Mouse (Mus musculus): ENCODE measurements around the gene Trim68. TPM values are rescaled to one million over a fixed set of nuclear protein-coding genes. Genes with fewer than 3 reads are reported as not detected.

The Trim68 gene
- 6.1 TPM for polyA plus RNA-seq (2015; fragmentation: Illumina TruSeq; extraction: RNeasy Lipid Tissue Mini Kit (QIAGEN cat#74804); ENCODE audit: low read depth, low replicate concordance)

GRCm38 (mm10) chr7:102686944-102687501 lies at the start of gene Trim68:
Trim68 (minus strand) TSS chr7:102687327.

GRCm38 (mm10) chr7:102727391-102727790 lies 40.3 kb upstream of the Trim68 start, which contains the start of gene Olfr559:
Olfr559 (minus strand) TSS chr7:102727491.

GRCm38 (mm10) chr7:102718970-102719369 lies 31.8 kb upstream of the Trim68 start, which contains the start of gene Olfr33:
Olfr33 (minus strand) TSS chr7:102719070.

GRCm38 (mm10) chr7:102701915-102702314 lies 14.8 kb upstream of the Trim68 start, which contains the start of gene Olfr558:
Olfr558 (plus strand) TSS chr7:102702215.

GRCm38 (mm10) chr7:102695358-102696125 lies 8.4 kb upstream of the Trim68 start, which contains the start of gene Olfr557:
Olfr557 (plus strand) TSS chr7:102695910.

GRCm38 (mm10) chr7:102664599-102664998 lies 22.5 kb downstream of the Trim68 start, which contains the start of gene Olfr556:
Olfr556 (plus strand) TSS chr7:102664899.

GRCm38 (mm10) chr7:102658523-102658922 lies 28.6 kb downstream of the Trim68 start, which contains the start of gene Olfr555:
Olfr555 (plus strand) TSS chr7:102658823.

GRCm38 (mm10) chr7:102638132-102638531 lies 49.0 kb downstream of the Trim68 start, which contains the start of gene Olfr554:
Olfr554 (plus strand) TSS chr7:102638432.

Other genes with a start within 250 kb of the Trim68 start
- gene Rrm1, start 245.6 kb downstream of the Trim68 start, polyA plus RNA-seq (2015; fragmentation: Illumina TruSeq; extraction: RNeasy Lipid Tissue Mini Kit (QIAGEN cat#74804); ENCODE audit: low read depth, low replicate concordance): 15.0 TPM
- not detected for gene Olfr543, start 205.6 kb downstream of the Trim68 start, polyA plus RNA-seq (2015; fragmentation: Illumina TruSeq; extraction: RNeasy Lipid Tissue Mini Kit (QIAGEN cat#74804); ENCODE audit: low read depth, low replicate concordance)
- gene Olfr544, start 199.0 kb downstream of the Trim68 start, polyA plus RNA-seq (2015; fragmentation: Illumina TruSeq; extraction: RNeasy Lipid Tissue Mini Kit (QIAGEN cat#74804); ENCODE audit: low read depth, low replicate concordance): not detected
- not detected for gene Olfr545, start 187.8 kb downstream of the Trim68 start, polyA plus RNA-seq (2015; fragmentation: Illumina TruSeq; extraction: RNeasy Lipid Tissue Mini Kit (QIAGEN cat#74804); ENCODE audit: low read depth, low replicate concordance)
- gene Olfr547, start 152.6 kb downstream of the Trim68 start, polyA plus RNA-seq (2015; fragmentation: Illumina TruSeq; extraction: RNeasy Lipid Tissue Mini Kit (QIAGEN cat#74804); ENCODE audit: low read depth, low replicate concordance): not detected
- not detected for gene Olfr548-ps1, start 146.4 kb downstream of the Trim68 start, polyA plus RNA-seq (2015; fragmentation: Illumina TruSeq; extraction: RNeasy Lipid Tissue Mini Kit (QIAGEN cat#74804); ENCODE audit: low read depth, low replicate concordance)
- not detected for gene Olfr549, start 137.5 kb downstream of the Trim68 start, polyA plus RNA-seq (2015; fragmentation: Illumina TruSeq; extraction: RNeasy Lipid Tissue Mini Kit (QIAGEN cat#74804); ENCODE audit: low read depth, low replicate concordance)
- gene Trim21, start 121.8 kb downstream of the Trim68 start, polyA plus RNA-seq (2015; fragmentation: Illumina TruSeq; extraction: RNeasy Lipid Tissue Mini Kit (QIAGEN cat#74804); ENCODE audit: low read depth, low replicate concordance): 2.0 TPM
- gene Olfr550, start 115.9 kb downstream of the Trim68 start, polyA plus RNA-seq (2015; fragmentation: Illumina TruSeq; extraction: RNeasy Lipid Tissue Mini Kit (QIAGEN cat#74804); ENCODE audit: low read depth, low replicate concordance): not detected
- gene Olfr551, start 95.4 kb downstream of the Trim68 start, polyA plus RNA-seq (2015; fragmentation: Illumina TruSeq; extraction: RNeasy Lipid Tissue Mini Kit (QIAGEN cat#74804); ENCODE audit: low read depth, low replicate concordance): not detected
- gene Olfr552, start 89.6 kb downstream of the Trim68 start, polyA plus RNA-seq (2015; fragmentation: Illumina TruSeq; extraction: RNeasy Lipid Tissue Mini Kit (QIAGEN cat#74804); ENCODE audit: low read depth, low replicate concordance): not detected
- gene Olfr553, start 69.1 kb downstream of the Trim68 start, polyA plus RNA-seq (2015; fragmentation: Illumina TruSeq; extraction: RNeasy Lipid Tissue Mini Kit (QIAGEN cat#74804); ENCODE audit: low read depth, low replicate concordance): not detected
- gene Olfr554, start 48.9 kb downstream of the Trim68 start, polyA plus RNA-seq (2015; fragmentation: Illumina TruSeq; extraction: RNeasy Lipid Tissue Mini Kit (QIAGEN cat#74804); ENCODE audit: low read depth, low replicate concordance): not detected
- gene Olfr555, start 28.5 kb downstream of the Trim68 start, polyA plus RNA-seq (2015; fragmentation: Illumina TruSeq; extraction: RNeasy Lipid Tissue Mini Kit (QIAGEN cat#74804); ENCODE audit: low read depth, low replicate concordance): not detected
- gene Olfr556, start 22.4 kb downstream of the Trim68 start, polyA plus RNA-seq (2015; fragmentation: Illumina TruSeq; extraction: RNeasy Lipid Tissue Mini Kit (QIAGEN cat#74804); ENCODE audit: low read depth, low replicate concordance): not detected
- not detected for gene Olfr557, start 8.6 kb upstream of the Trim68 start, polyA plus RNA-seq (2015; fragmentation: Illumina TruSeq; extraction: RNeasy Lipid Tissue Mini Kit (QIAGEN cat#74804); ENCODE audit: low read depth, low replicate concordance)
- gene Olfr558, start 14.9 kb upstream of the Trim68 start, polyA plus RNA-seq (2015; fragmentation: Illumina TruSeq; extraction: RNeasy Lipid Tissue Mini Kit (QIAGEN cat#74804); ENCODE audit: low read depth, low replicate concordance): 1.0 TPM
- not detected for gene Olfr33, start 31.7 kb upstream of the Trim68 start, polyA plus RNA-seq (2015; fragmentation: Illumina TruSeq; extraction: RNeasy Lipid Tissue Mini Kit (QIAGEN cat#74804); ENCODE audit: low read depth, low replicate concordance)
- gene Olfr559, start 40.2 kb upstream of the Trim68 start, polyA plus RNA-seq (2015; fragmentation: Illumina TruSeq; extraction: RNeasy Lipid Tissue Mini Kit (QIAGEN cat#74804); ENCODE audit: low read depth, low replicate concordance): not detected
- 0.33 TPM for gene Olfr560, start 72.0 kb upstream of the Trim68 start, polyA plus RNA-seq (2015; fragmentation: Illumina TruSeq; extraction: RNeasy Lipid Tissue Mini Kit (QIAGEN cat#74804); ENCODE audit: low read depth, low replicate concordance)
- gene Olfr78, start 72.1 kb upstream of the Trim68 start, polyA plus RNA-seq (2015; fragmentation: Illumina TruSeq; extraction: RNeasy Lipid Tissue Mini Kit (QIAGEN cat#74804); ENCODE audit: low read depth, low replicate concordance): 1.1 TPM
- gene Olfr561, start 83.9 kb upstream of the Trim68 start, polyA plus RNA-seq (2015; fragmentation: Illumina TruSeq; extraction: RNeasy Lipid Tissue Mini Kit (QIAGEN cat#74804); ENCODE audit: low read depth, low replicate concordance): not detected
- gene Olfr564, start 116.2 kb upstream of the Trim68 start, polyA plus RNA-seq (2015; fragmentation: Illumina TruSeq; extraction: RNeasy Lipid Tissue Mini Kit (QIAGEN cat#74804); ENCODE audit: low read depth, low replicate concordance): not detected
- not detected for gene Olfr566, start 171.4 kb upstream of the Trim68 start, polyA plus RNA-seq (2015; fragmentation: Illumina TruSeq; extraction: RNeasy Lipid Tissue Mini Kit (QIAGEN cat#74804); ENCODE audit: low read depth, low replicate concordance)
- not detected for gene Olfr568, start 189.8 kb upstream of the Trim68 start, polyA plus RNA-seq (2015; fragmentation: Illumina TruSeq; extraction: RNeasy Lipid Tissue Mini Kit (QIAGEN cat#74804); ENCODE audit: low read depth, low replicate concordance)
- gene Olfr569, start 203.6 kb upstream of the Trim68 start, polyA plus RNA-seq (2015; fragmentation: Illumina TruSeq; extraction: RNeasy Lipid Tissue Mini Kit (QIAGEN cat#74804); ENCODE audit: low read depth, low replicate concordance): not detected
- not detected for gene Olfr570, start 207.2 kb upstream of the Trim68 start, polyA plus RNA-seq (2015; fragmentation: Illumina TruSeq; extraction: RNeasy Lipid Tissue Mini Kit (QIAGEN cat#74804); ENCODE audit: low read depth, low replicate concordance)
- not detected for gene Olfr571, start 230.2 kb upstream of the Trim68 start, polyA plus RNA-seq (2015; fragmentation: Illumina TruSeq; extraction: RNeasy Lipid Tissue Mini Kit (QIAGEN cat#74804); ENCODE audit: low read depth, low replicate concordance)
- not detected for gene Olfr572, start 237.1 kb upstream of the Trim68 start, polyA plus RNA-seq (2015; fragmentation: Illumina TruSeq; extraction: RNeasy Lipid Tissue Mini Kit (QIAGEN cat#74804); ENCODE audit: low read depth, low replicate concordance)

Data from brain, adult 10 weeks (tissue).